ENCODE assay signal across 8 mouse cellular contexts in genomic region chr8:126839039-126839711, GRCm38 (mm10).
A peak's percentile ranks its signal among the peaks of the same experiment; 100 is the strongest.
DNase-seq lines count a peak whose midpoint lies in the region; TF ChIP-seq lines count a peak whose summit lies in the region.

No protein-coding gene starts in this region.

- WGBS in spleen, adult 2 months = 25% methylated on average over 8 of the region's 8 CpGs

- no peak for TF ChIP-seq POLR2A in spleen, adult 2 months (IDR thresholded peaks at IDR 0.05; ENCODE audit: low read depth, low read length)

- peaks cover 26% of the 10 kb centered on the region; the same call in 1 of the 2 replicates for H3K4me1 ChIP-seq in spleen, adult 2 months (ENCODE audit: control insufficient read depth, insufficient read depth, insufficient read length)

- TF ChIP-seq CTCF in spleen, adult 2 months (IDR thresholded peaks at IDR 0.05; ENCODE audit: extremely low read depth, insufficient read depth, insufficient read length, insufficient replicate concordance) = no peak

- H3K27ac ChIP-seq in spleen, adult 2 months (ENCODE audit: insufficient read depth, low read length) = peak overlapping the region; percentile 82

- no peaks in the 10 kb centered on the region for H3K27me3 ChIP-seq in spleen, adult 2 months (ENCODE audit: control insufficient read depth, insufficient read depth, low read length)

- H3K36me3 ChIP-seq in spleen, adult 2 months (ENCODE audit: control insufficient read depth, insufficient read depth, low read length) = no peaks in the 10 kb centered on the region

- no peak overlapping the region for H3K4me3 ChIP-seq in spleen, adult 2 months (ENCODE audit: extremely low read depth, insufficient read depth, insufficient read length)

- DNase-seq in layer of hippocampus, adult 9-11 months = peak; percentile 54
- no peak for DNase-seq in layer of hippocampus, adult 8-10 months (ENCODE audit: low spot score in 2 of 2)
- DNase-seq in cerebellum, adult 9-11 months = peak; percentile 30
- DNase-seq in heart, adult 9 months (ENCODE audit: low spot score in 2 of 2) = peak; percentile 52 to 72
- DNase-seq in kidney, adult 8-10 months = peak; percentile 70 to 77
- peak; percentile 52 for DNase-seq in lung, postnatal 10 days
- peak; percentile 66 to 73 for DNase-seq in spleen, adult 2 months (ENCODE audit: low read depth in 1 of 2, low spot score in 2 of 2)
- DNase-seq in Muller cell, postnatal 12 days (ENCODE audit: inconsistent ontology term) = no peak

Comparison
In these comparisons a context has a peak if more than half of its experiments do, and no peak if none do; other contexts are left out.
1. DNase-seq: peak in layer of hippocampus, adult 9-11 months (single experiment), cerebellum, adult 9-11 months (single experiment), heart, adult 9 months (2 of 2), kidney, adult 8-10 months (2 of 2), lung, postnatal 10 days (single experiment) and spleen, adult 2 months (2 of 2); none in layer of hippocampus, adult 8-10 months (0 of 2) and Muller cell, postnatal 12 days (single experiment).